Mouse (Mus musculus) layer of hippocampus, postnatal 36 days (tissue): ENCODE measurements at regions not wholly inside any gene's neighbourhood (a gene's known extent, or its start where the extent isn't known, plus 50 kb on each side); places are given as distances from the start of the nearest gene placed in this dataset.

Experiments
- DNase-seq, 2 experiments: peaks; one replicate each; pipeline ENCODE4 v3.0.0; 2022

DNA sequence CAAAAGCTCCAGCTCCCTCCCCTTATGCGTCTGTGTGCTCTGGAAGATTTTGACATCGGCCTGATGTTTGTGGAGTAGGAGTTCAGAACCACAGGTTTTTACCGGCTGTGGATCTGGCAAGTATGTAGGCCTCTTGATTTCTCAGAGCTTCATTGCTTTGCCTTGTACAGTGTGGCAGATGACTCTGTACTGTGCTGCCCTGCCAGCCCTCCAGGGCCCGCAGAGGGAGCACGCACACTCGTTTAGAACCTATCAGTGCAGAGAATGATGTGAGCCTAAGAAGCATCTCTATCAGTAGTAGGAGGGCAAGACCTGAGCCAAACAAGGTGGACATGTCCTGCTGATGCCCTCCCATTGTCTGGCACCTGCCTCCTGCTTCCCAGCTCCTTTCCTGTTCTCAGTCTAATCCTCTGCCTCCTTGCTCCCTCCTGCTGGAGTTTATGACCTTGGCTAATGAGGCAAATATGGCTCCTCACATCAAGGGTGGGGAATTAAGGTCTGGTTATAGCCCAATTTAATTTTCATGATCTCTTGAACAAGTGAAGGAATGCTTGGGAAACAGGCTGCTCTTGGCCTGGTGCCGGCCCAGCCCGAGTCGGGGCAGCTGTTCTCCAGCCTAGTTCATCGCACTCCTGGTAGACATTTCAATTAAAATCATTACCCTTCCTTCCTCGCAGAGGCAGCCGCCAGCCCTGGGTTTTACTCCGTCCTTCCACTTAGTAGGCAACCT is 344.5 kb downstream of the Tmem38b start:
- no peak for DNase-seq

DNA sequence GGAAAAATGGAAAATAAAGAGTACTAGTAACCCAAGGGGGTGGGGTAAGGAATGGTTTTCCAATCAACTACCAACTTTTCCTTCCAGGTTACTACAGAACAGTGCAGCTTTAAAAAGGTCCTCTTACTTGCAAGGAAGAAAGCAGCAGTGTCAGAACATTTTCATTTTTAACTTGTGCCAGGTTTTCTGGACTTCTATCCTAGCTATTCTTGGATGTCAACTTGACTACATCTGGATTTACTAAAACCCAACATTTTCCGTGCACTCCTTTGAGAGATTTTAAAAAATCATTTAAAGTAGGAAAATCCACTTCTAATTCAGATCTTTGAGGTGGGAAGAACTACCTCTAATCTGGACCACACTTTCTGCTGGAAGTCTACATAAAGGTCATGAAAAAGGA is 358.4 kb downstream of the Tmem38b start:
- DNase-seq, result no peak

DNA sequence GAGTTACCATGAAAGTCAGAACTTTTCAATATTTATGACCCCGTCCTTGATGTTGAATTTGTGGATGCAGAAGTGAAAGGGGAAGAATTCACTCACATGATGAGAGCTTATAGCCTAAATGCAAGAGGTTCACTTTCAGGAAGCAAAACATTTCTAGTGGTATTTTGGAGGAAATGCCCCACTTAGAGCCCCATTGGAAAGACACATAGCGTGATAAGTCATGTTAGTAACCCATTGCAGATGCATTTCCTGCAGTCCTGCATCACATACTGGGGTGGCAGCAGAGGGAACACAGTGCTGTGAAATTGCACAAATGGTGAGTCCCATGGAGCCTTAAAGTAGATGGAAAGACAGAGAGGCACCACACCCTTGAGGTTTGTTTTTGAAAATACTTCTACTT is 369.9 kb downstream of the Tmem38b start:
- no peak for DNase-seq

DNA sequence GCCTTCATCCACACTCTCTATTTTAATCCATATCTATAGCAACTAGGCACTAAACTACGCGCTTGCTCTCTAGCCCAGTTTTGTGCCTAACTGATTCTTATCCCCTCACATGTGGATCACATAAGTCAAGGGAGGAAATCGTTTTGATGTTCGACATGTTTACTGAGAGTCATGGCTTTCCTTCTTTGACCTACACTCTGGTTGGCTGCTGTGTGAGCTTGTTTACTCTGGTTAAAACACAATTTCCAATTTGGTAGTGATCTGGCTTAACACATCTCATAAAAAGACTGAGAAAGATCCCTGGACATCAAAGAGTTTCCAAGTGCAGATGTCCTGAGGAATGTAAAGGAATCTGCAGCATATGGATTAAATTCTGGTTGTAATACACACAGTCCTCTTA is 376.6 kb downstream of the Tmem38b start:
- DNase-seq, result no peak

DNA sequence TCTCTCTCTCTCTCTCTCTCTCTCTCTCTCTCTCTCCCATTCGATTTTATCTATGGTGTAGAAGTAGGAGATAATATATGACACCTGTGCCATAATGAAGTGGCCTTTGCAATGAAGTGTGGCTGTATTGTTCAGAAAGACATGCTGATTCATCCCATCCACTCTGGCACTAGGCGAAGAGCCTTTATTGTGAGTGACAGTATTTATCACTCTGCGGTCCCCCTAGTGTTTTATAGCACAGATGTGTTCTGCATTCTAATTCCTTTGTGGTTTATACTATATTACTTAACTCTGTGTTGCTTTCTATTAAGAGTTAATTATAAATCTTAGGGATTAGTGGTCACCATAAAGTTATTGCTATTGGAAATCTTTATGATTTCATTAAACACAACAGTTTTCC is 398.7 kb downstream of the Tmem38b start:
- no peak for DNase-seq
